Mouse (Mus musculus): ENCODE data around the gene 2610002M06Rik. TPM values are rescaled to one million over a fixed set of nuclear protein-coding genes. Genes with fewer than 3 reads are reported as not detected.

Gene 2610002M06Rik
- 10 to 100 TPM in 8 of 26 experiments, 1 to 10 TPM in 18; 2.6 to 15.4 (median 8.4) TPM for total RNA-seq (2018; cell fraction: chromatin; rRNA removed)
- 10 to 100 TPM in 20 of 26 experiments, 1 to 10 TPM in 6; 8.8 to 12.6 (median 10.5) TPM for total RNA-seq (2018; cell fraction: cytosol; rRNA removed)
- total RNA-seq (2018; cell fraction: nucleus; rRNA removed) = 10 to 100 TPM in 5 of 26 experiments, 1 to 10 TPM in 21; 3.0 to 16.9 (median 8.3) TPM
- polyA plus RNA-seq (2018) = 7.2 to 10.8 TPM (median 8.0 TPM) in 3 replicates

- Histone ChIP-seq H3K79me2 (ENCODE audit: inconsistent target) (no peaks in the 10 kb centered on the region), H3K36me3 (ENCODE audit: inconsistent target) (no peaks in the 10 kb centered on the region), H3K4me3 (ENCODE audit: inconsistent target) (peak within 1 kb of the TSS; percentile 54), H3K27ac (no peak within 1 kb of the TSS)
- WGBS (ENCODE audit: missing documents) = 28% methylated on average over 17 of the region's 28 CpGs
These were observed at the start of gene 2610002M06Rik for GRCm38 (mm10) chrX:107816218-107816554. Gene 2610002M06Rik (minus strand): TSS chrX:107816334.

- H3K27ac ChIP-seq = no peak overlapping the region
- H3K79me2 ChIP-seq (ENCODE audit: inconsistent target) = no peaks in the 10 kb centered on the region
- 48% methylated on average over 4 of the region's 4 CpGs for WGBS (ENCODE audit: missing documents)
- no peaks in the 10 kb centered on the region for H3K36me3 ChIP-seq (ENCODE audit: inconsistent target)
- no peak overlapping the region for H3K4me3 ChIP-seq (ENCODE audit: inconsistent target)
These were observed 42.0 kb upstream of the 2610002M06Rik start for GRCm38 (mm10) chrX:107858165-107858564.

GRCm38 (mm10) chrX:107816726-107817125 is 592 bp upstream of the 2610002M06Rik start:
- H3K36me3 ChIP-seq (ENCODE audit: inconsistent target) = no peaks in the 10 kb centered on the region
- H3K27ac ChIP-seq = no peak overlapping the region
- WGBS (ENCODE audit: missing documents) = 84% methylated on average over 6 of the region's 6 CpGs
- peak overlapping the region; percentile 54; the same call in 1 of the 2 replicates for H3K4me3 ChIP-seq (ENCODE audit: inconsistent target)
- no peaks in the 10 kb centered on the region for H3K79me2 ChIP-seq (ENCODE audit: inconsistent target)

GRCm38 (mm10) chrX:107815502-107816217 is 474 bp downstream of the 2610002M06Rik start:
- WGBS (ENCODE audit: missing documents) = 29% methylated on average over 21 of the region's 32 CpGs
- H3K36me3 ChIP-seq (ENCODE audit: inconsistent target) = no peaks in the 10 kb centered on the region
- no peaks in the 10 kb centered on the region for H3K79me2 ChIP-seq (ENCODE audit: inconsistent target)
- no peak overlapping the region for H3K27ac ChIP-seq
- H3K4me3 ChIP-seq (ENCODE audit: inconsistent target) = peak overlapping the region; percentile 54

- H3K27ac ChIP-seq = no peak overlapping the region
- H3K4me3 ChIP-seq (ENCODE audit: inconsistent target) = no peak overlapping the region
- no peaks in the 10 kb centered on the region for H3K79me2 ChIP-seq (ENCODE audit: inconsistent target)
- no peaks in the 10 kb centered on the region for H3K36me3 ChIP-seq (ENCODE audit: inconsistent target)
These were observed 4.0 kb downstream of the 2610002M06Rik start for GRCm38 (mm10) chrX:107812120-107812519.

GRCm38 (mm10) chrX:107796919-107797318 is 19.2 kb downstream of the 2610002M06Rik start:
- 93% methylated on average over 2 of the region's 2 CpGs for WGBS (ENCODE audit: missing documents)
- Histone ChIP-seq H3K27ac (no peak overlapping the region), H3K79me2 (ENCODE audit: inconsistent target) (no peaks in the 10 kb centered on the region), H3K4me3 (ENCODE audit: inconsistent target) (no peak overlapping the region), H3K36me3 (ENCODE audit: inconsistent target) (no peaks in the 10 kb centered on the region)

GRCm38 (mm10) chrX:107795785-107796184 is 20.3 kb downstream of the 2610002M06Rik start:
- Histone ChIP-seq H3K79me2 (ENCODE audit: inconsistent target) (no peaks in the 10 kb centered on the region), H3K4me3 (ENCODE audit: inconsistent target) (no peak overlapping the region), H3K27ac (no peak overlapping the region), H3K36me3 (ENCODE audit: inconsistent target) (no peaks in the 10 kb centered on the region)
- 100% methylated on average over 1 of the region's 1 CpGs for WGBS (ENCODE audit: missing documents)

GRCm38 (mm10) chrX:107792290-107792689 is 23.8 kb downstream of the 2610002M06Rik start, which contains the start of gene Tent5d:
Gene Tent5d (plus strand): TSS chrX:107792590.
- Histone ChIP-seq H3K27ac (no peak within 1 kb of the TSS), H3K36me3 (ENCODE audit: inconsistent target) (no peaks in the 10 kb centered on the region), H3K79me2 (ENCODE audit: inconsistent target) (no peaks in the 10 kb centered on the region), H3K4me3 (ENCODE audit: inconsistent target) (no peak within 1 kb of the TSS)
- 100% methylated on average over 1 of the region's 1 CpGs for WGBS (ENCODE audit: missing documents)

- Histone ChIP-seq H3K79me2 (ENCODE audit: inconsistent target) (no peaks in the 10 kb centered on the region), H3K36me3 (ENCODE audit: inconsistent target) (no peaks in the 10 kb centered on the region), H3K4me3 (ENCODE audit: inconsistent target) (no peak overlapping the region), H3K27ac (no peak overlapping the region)
- 31% methylated on average over 5 of the region's 8 CpGs for WGBS (ENCODE audit: missing documents)
These were observed 25.2 kb downstream of the 2610002M06Rik start for GRCm38 (mm10) chrX:107790750-107791493.

- Histone ChIP-seq H3K36me3 (ENCODE audit: inconsistent target) (no peaks in the 10 kb centered on the region), H3K79me2 (ENCODE audit: inconsistent target) (no peaks in the 10 kb centered on the region), H3K4me3 (ENCODE audit: inconsistent target) (no peak overlapping the region), H3K27ac (no peak overlapping the region)
- 86% methylated on average over 1 of the region's 1 CpGs for WGBS (ENCODE audit: missing documents)
These were observed 26.0 kb downstream of the 2610002M06Rik start for GRCm38 (mm10) chrX:107790136-107790535.

- WGBS (ENCODE audit: missing documents) = 11% methylated on average over 3 of the region's 3 CpGs
- Histone ChIP-seq H3K79me2 (ENCODE audit: inconsistent target) (no peaks in the 10 kb centered on the region), H3K36me3 (ENCODE audit: inconsistent target) (no peaks in the 10 kb centered on the region), H3K27ac (no peak overlapping the region), H3K4me3 (ENCODE audit: inconsistent target) (no peak overlapping the region)
These were observed 48.2 kb downstream of the 2610002M06Rik start for GRCm38 (mm10) chrX:107767896-107768295.

Other genes starting within 250 kb of the 2610002M06Rik start
- gene Tbx22, start 148.4 kb downstream of the 2610002M06Rik start, polyA plus RNA-seq (2018) = not detected in 3 replicates
- not detected in 3 replicates for gene Tent5d, start 23.7 kb downstream of the 2610002M06Rik start, polyA plus RNA-seq (2018)
- gene Gm732, start 132.1 kb upstream of the 2610002M06Rik start, polyA plus RNA-seq (2018) = not detected in 3 replicates